Mouse (Mus musculus): ENCODE results near the gene Rogdi. TPM values are rescaled to one million over a fixed set of nuclear protein-coding genes. Genes with fewer than 3 reads are reported as not detected.
A peak's percentile ranks its signal among the peaks of the same experiment; 100 is the strongest.

Rogdi gene
- polyA plus RNA-seq, 2 experiments: 50.1 to 64.5 TPM

DNA sequence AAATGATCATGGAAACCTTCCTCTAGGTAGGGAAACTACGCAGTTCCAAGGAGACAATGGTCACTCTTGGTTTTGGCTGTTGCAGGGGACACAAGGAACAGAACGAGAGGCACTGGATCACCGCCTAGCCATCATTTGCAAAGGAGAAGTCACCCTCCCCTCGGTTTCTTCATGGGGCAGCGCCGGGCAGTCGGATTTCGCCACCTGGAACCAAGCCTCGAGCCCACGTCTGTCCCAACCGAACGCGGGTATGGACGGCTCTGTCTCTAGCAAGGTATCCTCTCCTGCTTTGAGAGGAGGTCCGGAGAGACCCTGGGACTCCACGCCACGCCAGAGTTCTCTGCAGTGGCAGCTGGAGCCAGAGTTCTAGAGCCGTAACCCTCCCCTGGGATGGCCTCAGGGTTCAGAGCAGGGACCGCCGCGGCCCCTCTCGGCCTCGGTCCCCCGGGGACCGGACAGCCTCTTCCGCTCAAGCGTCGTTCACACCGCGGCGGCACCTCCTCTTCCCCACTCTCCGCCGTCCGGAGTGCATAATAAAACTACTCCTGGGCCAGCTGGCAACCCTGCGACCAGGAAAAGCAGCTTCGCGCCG lies 35.9 kb upstream of the Rogdi start:
- H3K4me1 ChIP-seq (ENCODE audit: control insufficient read depth, insufficient read depth, low read length): peaks cover 17% of the 10 kb centered on the region
- H3K27me3 ChIP-seq (ENCODE audit: control insufficient read depth, insufficient read depth, low read length): no peaks in the 10 kb centered on the region
- H3K9me3 ChIP-seq (ENCODE audit: control insufficient read depth, low read length): no peaks in the 10 kb centered on the region
- peak overlapping the region; percentile 99 for H3K4me3 ChIP-seq (replicated peaks; ENCODE audit: low read length)
- peak; percentile 82; the same call in 1 of the 2 replicates for TF ChIP-seq POLR2A (IDR thresholded peaks at IDR 0.05; ENCODE audit: borderline replicate concordance, extremely low read depth, insufficient read depth, insufficient read length)
- ATAC-seq (ENCODE audit: low FRiP score, low read depth): peak; percentile 48
- H3K9ac ChIP-seq (ENCODE audit: low read depth, low read length, severe bottlenecking): peak overlapping the region; percentile 86
- H3K27ac ChIP-seq (replicated peaks; ENCODE audit: low read depth, low read length): peak overlapping the region; percentile 79
- DNase-seq (ENCODE audit: low spot score): peak; percentile 13
- H3K36me3 ChIP-seq (ENCODE audit: control insufficient read depth, insufficient read depth, low read length): peaks cover 43% of the 10 kb centered on the region
- peak overlapping the region; percentile 76 for H3K4me2 ChIP-seq (replicated peaks; ENCODE audit: low read depth, low read length, severe bottlenecking)
- WGBS: 0% methylated on average over 32 of the region's 38 CpGs

GRCm38 (mm10) chr16:5045322-5045721 lies 32.0 kb upstream of the Rogdi start:
- peaks cover 71% of the 10 kb centered on the region for H3K36me3 ChIP-seq (ENCODE audit: control insufficient read depth, insufficient read depth, low read length)
- no peak for ATAC-seq (ENCODE audit: low FRiP score, low read depth)
- no peak overlapping the region for H3K27ac ChIP-seq (replicated peaks; ENCODE audit: low read depth, low read length)
- WGBS: 93% methylated on average over 3 of the region's 3 CpGs
- H3K4me2 ChIP-seq (replicated peaks; ENCODE audit: low read depth, low read length, severe bottlenecking): no peak overlapping the region
- H3K9ac ChIP-seq (ENCODE audit: low read depth, low read length, severe bottlenecking): no peak overlapping the region
- no peaks in the 10 kb centered on the region for H3K9me3 ChIP-seq (ENCODE audit: control insufficient read depth, low read length)
- TF ChIP-seq POLR2A (IDR thresholded peaks at IDR 0.05; ENCODE audit: borderline replicate concordance, extremely low read depth, insufficient read depth, insufficient read length): no peak
- H3K4me1 ChIP-seq (ENCODE audit: control insufficient read depth, insufficient read depth, low read length): peaks cover 10% of the 10 kb centered on the region
- H3K27me3 ChIP-seq (ENCODE audit: control insufficient read depth, insufficient read depth, low read length): no peaks in the 10 kb centered on the region
- no peak overlapping the region for H3K4me3 ChIP-seq (replicated peaks; ENCODE audit: low read length)
- no peak for DNase-seq (ENCODE audit: low spot score)

- no peak for TF ChIP-seq POLR2A (IDR thresholded peaks at IDR 0.05; ENCODE audit: borderline replicate concordance, extremely low read depth, insufficient read depth, insufficient read length)
- Histone ChIP-seq H3K4me2 (replicated peaks; ENCODE audit: low read depth, low read length, severe bottlenecking) (no peak overlapping the region), H3K4me1 (ENCODE audit: control insufficient read depth, insufficient read depth, low read length) (no peaks in the 10 kb centered on the region), H3K36me3 (ENCODE audit: control insufficient read depth, insufficient read depth, low read length) (peaks cover 98% of the 10 kb centered on the region), H3K27ac (replicated peaks; ENCODE audit: low read depth, low read length) (no peak overlapping the region), H3K9me3 (ENCODE audit: control insufficient read depth, low read length) (no peaks in the 10 kb centered on the region), H3K4me3 (replicated peaks; ENCODE audit: low read length) (no peak overlapping the region), H3K9ac (ENCODE audit: low read depth, low read length, severe bottlenecking) (no peak overlapping the region), H3K27me3 (ENCODE audit: control insufficient read depth, insufficient read depth, low read length) (no peaks in the 10 kb centered on the region)
- ATAC-seq (ENCODE audit: low FRiP score, low read depth) (no peak), DNase-seq (ENCODE audit: low spot score) (no peak)
- 86% methylated on average over 5 of the region's 5 CpGs for WGBS
Observed at GRCm38 (mm10) chr16:5036649-5037234, 23.4 kb upstream of the Rogdi start.

- ATAC-seq (ENCODE audit: low FRiP score, low read depth): no peak
- H3K4me2 ChIP-seq (replicated peaks; ENCODE audit: low read depth, low read length, severe bottlenecking): no peak overlapping the region
- no peaks in the 10 kb centered on the region for H3K27me3 ChIP-seq (ENCODE audit: control insufficient read depth, insufficient read depth, low read length)
- no peak for DNase-seq (ENCODE audit: low spot score)
- WGBS: 99% methylated on average over 3 of the region's 3 CpGs
- H3K4me1 ChIP-seq (ENCODE audit: control insufficient read depth, insufficient read depth, low read length): no peaks in the 10 kb centered on the region
- H3K27ac ChIP-seq (replicated peaks; ENCODE audit: low read depth, low read length): no peak overlapping the region
- no peaks in the 10 kb centered on the region for H3K9me3 ChIP-seq (ENCODE audit: control insufficient read depth, low read length)
- peaks cover 98% of the 10 kb centered on the region for H3K36me3 ChIP-seq (ENCODE audit: control insufficient read depth, insufficient read depth, low read length)
- H3K9ac ChIP-seq (ENCODE audit: low read depth, low read length, severe bottlenecking): no peak overlapping the region
- no peak overlapping the region for H3K4me3 ChIP-seq (replicated peaks; ENCODE audit: low read length)
- no peak for TF ChIP-seq POLR2A (IDR thresholded peaks at IDR 0.05; ENCODE audit: borderline replicate concordance, extremely low read depth, insufficient read depth, insufficient read length)
Observed at GRCm38 (mm10) chr16:5035591-5035990, 22.2 kb upstream of the Rogdi start.

- no peak for DNase-seq (ENCODE audit: low spot score)
- no peaks in the 10 kb centered on the region for H3K9me3 ChIP-seq (ENCODE audit: control insufficient read depth, low read length)
- H3K27ac ChIP-seq (replicated peaks; ENCODE audit: low read depth, low read length): no peak overlapping the region
- peaks cover 96% of the 10 kb centered on the region for H3K36me3 ChIP-seq (ENCODE audit: control insufficient read depth, insufficient read depth, low read length)
- H3K4me3 ChIP-seq (replicated peaks; ENCODE audit: low read length): no peak overlapping the region
- TF ChIP-seq POLR2A (IDR thresholded peaks at IDR 0.05; ENCODE audit: borderline replicate concordance, extremely low read depth, insufficient read depth, insufficient read length): no peak
- no peaks in the 10 kb centered on the region for H3K27me3 ChIP-seq (ENCODE audit: control insufficient read depth, insufficient read depth, low read length)
- H3K4me1 ChIP-seq (ENCODE audit: control insufficient read depth, insufficient read depth, low read length): no peaks in the 10 kb centered on the region
- no peak for ATAC-seq (ENCODE audit: low FRiP score, low read depth)
- no peak overlapping the region for H3K4me2 ChIP-seq (replicated peaks; ENCODE audit: low read depth, low read length, severe bottlenecking)
- H3K9ac ChIP-seq (ENCODE audit: low read depth, low read length, severe bottlenecking): no peak overlapping the region
- 75% methylated on average over 2 of the region's 2 CpGs for WGBS
Observed at GRCm38 (mm10) chr16:5029847-5030246, 16.5 kb upstream of the Rogdi start.
